Mouse (Mus musculus): ENCODE results near the gene Bcam.
A peak's percentile ranks its signal among the peaks of the same experiment; 100 is the strongest.

Bcam gene

GRCm38 (mm10) chr7:19785874-19786458 is 15.2 kb upstream of the Bcam start:
- DNase-seq (ENCODE audit: low read depth, low spot score): no peak

GRCm38 (mm10) chr7:19784764-19785535 is 14.1 kb upstream of the Bcam start:
- no peak for DNase-seq (ENCODE audit: low read depth, low spot score)

- DNase-seq (ENCODE audit: low read depth, low spot score): no peak
Observed at GRCm38 (mm10) chr7:19783630-19784029, 12.8 kb upstream of the Bcam start.

GRCm38 (mm10) chr7:19782645-19783044 is 11.8 kb upstream of the Bcam start:
- peak; percentile 95 for DNase-seq (ENCODE audit: low read depth, low spot score)

- DNase-seq (ENCODE audit: low read depth, low spot score): peak; percentile 95
Observed at GRCm38 (mm10) chr7:19781741-19782140, 10.9 kb upstream of the Bcam start.

- peak; percentile 56 for DNase-seq (ENCODE audit: low read depth, low spot score)
Observed at GRCm38 (mm10) chr7:19779903-19780302, 9.1 kb upstream of the Bcam start.

- DNase-seq (ENCODE audit: low read depth, low spot score): peak; percentile 48
Observed at GRCm38 (mm10) chr7:19778645-19779044, 7.8 kb upstream of the Bcam start.

GRCm38 (mm10) chr7:19777049-19777723 is 6.4 kb upstream of the Bcam start:
- no peak for DNase-seq (ENCODE audit: low read depth, low spot score)

- no peak for DNase-seq (ENCODE audit: low read depth, low spot score)
Observed at GRCm38 (mm10) chr7:19771682-19772081, 866 bp upstream of the Bcam start.

GRCm38 (mm10) chr7:19770375-19770754 is 451 bp downstream of the Bcam start:
- peak; percentile 89 for DNase-seq (ENCODE audit: low read depth, low spot score)

GRCm38 (mm10) chr7:19769434-19770374 is 1.1 kb downstream of the Bcam start:
- peak; percentile 47 for DNase-seq (ENCODE audit: low read depth, low spot score)

- no peak for DNase-seq (ENCODE audit: low read depth, low spot score)
Observed at GRCm38 (mm10) chr7:19769001-19769400, 1.8 kb downstream of the Bcam start.

- no peak for DNase-seq (ENCODE audit: low read depth, low spot score)
Observed at GRCm38 (mm10) chr7:19768251-19768650, 2.6 kb downstream of the Bcam start.

- DNase-seq (ENCODE audit: low read depth, low spot score): no peak
Observed at GRCm38 (mm10) chr7:19764581-19764980, 6.2 kb downstream of the Bcam start.

GRCm38 (mm10) chr7:19763829-19764477 is 6.9 kb downstream of the Bcam start:
- peak; percentile 73 for DNase-seq (ENCODE audit: low read depth, low spot score)

- no peak for DNase-seq (ENCODE audit: low read depth, low spot score)
Observed at GRCm38 (mm10) chr7:19762283-19762682, 8.5 kb downstream of the Bcam start.

- no peak for DNase-seq (ENCODE audit: low read depth, low spot score)
Observed at GRCm38 (mm10) chr7:19760021-19760420, 10.8 kb downstream of the Bcam start.

GRCm38 (mm10) chr7:19758623-19759022 is 12.2 kb downstream of the Bcam start:
- no peak for DNase-seq (ENCODE audit: low read depth, low spot score)

- no peak for DNase-seq (ENCODE audit: low read depth, low spot score)
Observed at GRCm38 (mm10) chr7:19755851-19756786, 14.7 kb downstream of the Bcam start.

- DNase-seq (ENCODE audit: low read depth, low spot score): no peak
Observed at GRCm38 (mm10) chr7:19755008-19755407, 15.8 kb downstream of the Bcam start.
